Mouse (Mus musculus) adrenal gland, postnatal 36 days (tissue): ENCODE measurements at regions not wholly inside any gene's neighbourhood (a gene's known extent, or its start where the extent isn't known, plus 50 kb on each side); places are given as distances from the start of the nearest gene placed in this dataset.

Experiments used
- DNase-seq, 2 experiments: peaks; one replicate each; pipeline ENCODE4 v3.0.0; 2021; ENCODE audit warnings: mixed read lengths in 1 of 2

DNA sequence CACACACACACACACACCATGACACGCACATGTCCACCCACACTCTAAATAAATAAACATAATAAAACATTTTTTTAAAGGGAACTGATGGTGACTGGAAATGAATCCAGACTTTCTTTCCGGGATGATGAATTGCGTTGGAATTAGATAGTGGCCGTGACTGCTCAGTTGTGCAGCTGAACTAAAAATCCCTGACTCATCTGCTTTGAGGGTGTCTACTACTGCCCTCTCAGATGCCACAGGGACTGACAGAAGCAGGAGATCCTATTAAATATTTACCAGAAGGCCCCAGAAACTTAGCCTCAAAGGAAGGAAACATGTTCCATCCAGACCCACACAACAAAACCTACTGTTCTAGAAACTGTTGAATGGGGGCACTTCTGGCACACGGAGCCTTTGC, 65.7 kb downstream of the Polr2m start:
- DNase-seq = no peak

GRCm38 (mm10) chr9:71418531-71418930, 67.2 kb downstream of the Polr2m start:
- DNase-seq = no peak

GRCm38 (mm10) chr9:71417248-71417647, 68.5 kb downstream of the Polr2m start:
- no peak for DNase-seq

DNA sequence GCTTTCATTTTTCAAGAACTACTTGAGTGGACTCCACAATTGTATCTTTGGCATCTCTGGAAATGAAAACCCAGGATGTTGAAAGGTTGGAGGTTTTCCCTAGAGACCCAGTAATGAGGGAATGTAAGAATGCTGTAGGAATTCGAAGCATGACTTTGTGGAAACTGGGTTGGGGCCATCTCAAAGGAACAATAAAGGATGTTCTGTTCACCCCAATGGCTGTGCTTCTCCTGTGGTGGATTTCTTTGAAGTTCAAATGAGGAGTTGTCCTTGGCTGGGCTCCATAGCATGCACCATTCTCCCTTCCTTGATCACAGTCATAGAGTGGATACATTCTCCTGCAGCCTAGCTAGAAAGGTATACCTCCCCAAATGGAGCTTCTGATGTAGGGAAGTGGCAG, 74.6 kb downstream of the Polr2m start:
- no peak for DNase-seq

DNA sequence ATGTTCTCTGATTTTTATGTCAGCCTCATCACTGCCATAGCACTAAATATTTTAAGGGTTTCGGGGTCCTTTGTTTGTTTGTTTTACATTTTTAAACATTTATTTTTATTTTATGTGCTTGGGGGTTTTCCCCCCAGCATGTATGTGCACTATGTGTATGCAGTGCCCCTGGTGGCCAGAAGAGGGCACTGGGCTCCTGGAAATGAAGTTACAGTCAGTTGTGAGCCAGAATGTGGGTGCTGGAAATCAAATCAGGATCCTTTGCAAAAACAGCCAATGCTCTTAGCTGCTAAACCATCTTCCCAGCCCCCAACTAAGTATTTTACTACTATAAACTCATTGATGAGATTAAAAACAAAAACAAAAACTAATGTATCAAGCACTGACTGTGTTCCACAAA, 75.8 kb downstream of the Polr2m start:
- no peak for DNase-seq

GRCm38 (mm10) chr9:71408946-71409345, 76.8 kb downstream of the Polr2m start:
- no peak for DNase-seq

GRCm38 (mm10) chr9:71404396-71405135, 81.2 kb downstream of the Polr2m start:
- DNase-seq = no peak

DNA sequence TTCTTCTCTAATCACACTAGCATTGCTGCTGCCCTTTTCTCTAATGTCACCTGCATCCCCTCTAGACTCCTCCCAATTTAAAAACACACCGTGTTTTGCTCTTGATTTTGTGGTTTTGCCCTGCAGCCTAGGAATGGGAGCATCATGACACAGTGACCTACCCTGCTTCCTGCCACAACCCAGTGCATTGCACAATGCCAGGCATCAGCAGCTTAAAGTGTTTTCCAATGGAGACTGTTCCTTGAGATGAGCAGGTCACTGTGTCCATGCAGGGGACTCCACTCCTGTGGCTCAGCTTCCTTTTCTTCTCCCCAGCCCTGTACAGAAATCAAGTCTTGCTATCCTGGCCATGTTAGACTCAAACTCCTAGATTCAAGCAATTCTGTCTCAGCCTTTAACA, 84.1 kb downstream of the Polr2m start:
- DNase-seq = no peak

DNA sequence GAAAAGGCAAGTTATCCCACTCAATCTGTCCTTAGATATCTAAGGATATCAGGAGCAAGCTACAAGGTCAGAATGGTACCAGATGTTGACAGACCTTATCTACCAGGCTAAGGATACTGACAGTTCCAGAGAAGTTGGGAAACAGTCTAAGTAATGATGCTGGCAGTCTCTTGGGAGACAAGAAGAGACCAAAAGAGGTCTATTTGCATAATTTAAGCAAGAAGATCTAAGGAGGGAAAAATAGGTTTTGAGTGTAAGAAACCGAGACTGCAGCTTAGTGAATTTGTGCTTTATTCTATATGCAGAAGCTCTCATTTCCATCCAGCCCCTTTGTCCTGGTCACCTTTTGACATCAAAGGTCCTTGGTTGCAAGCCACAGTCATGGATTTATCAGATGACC, 86.4 kb downstream of the Polr2m start:
- DNase-seq = no peak

- no peak for DNase-seq
Measured at GRCm38 (mm10) chr9:71396784-71397183, 89.0 kb downstream of the Polr2m start.

- DNase-seq = no peak
Measured at GRCm38 (mm10) chr9:71390221-71390620, 95.5 kb downstream of the Polr2m start.

GRCm38 (mm10) chr9:71387426-71387825, 98.3 kb downstream of the Polr2m start:
- no peak for DNase-seq

DNA sequence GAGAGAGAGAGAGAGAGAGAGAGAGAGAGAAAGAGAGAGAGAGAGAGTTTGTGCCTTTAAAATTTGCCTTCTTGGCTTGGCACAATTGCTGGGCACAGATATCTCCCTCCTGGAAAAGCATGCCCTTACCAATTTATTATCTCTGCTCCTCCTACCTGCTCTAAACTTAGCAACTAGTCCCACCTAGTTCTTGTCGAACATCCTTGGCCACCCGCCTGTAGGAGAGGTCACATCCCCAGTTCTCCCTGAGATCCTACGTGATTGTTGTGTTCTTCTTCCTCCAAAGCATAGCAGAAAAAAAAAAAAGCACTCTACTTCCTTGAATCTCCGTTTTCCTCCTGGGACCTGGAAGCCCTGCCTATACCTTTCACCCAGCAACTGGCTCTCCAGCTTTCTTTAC, 101.8 kb downstream of the Polr2m start:
- DNase-seq = no peak

GRCm38 (mm10) chr9:71379731-71380250, 105.9 kb downstream of the Polr2m start:
- no peak for DNase-seq

GRCm38 (mm10) chr9:71369760-71370159, 116.0 kb downstream of the Polr2m start:
- no peak for DNase-seq

DNA sequence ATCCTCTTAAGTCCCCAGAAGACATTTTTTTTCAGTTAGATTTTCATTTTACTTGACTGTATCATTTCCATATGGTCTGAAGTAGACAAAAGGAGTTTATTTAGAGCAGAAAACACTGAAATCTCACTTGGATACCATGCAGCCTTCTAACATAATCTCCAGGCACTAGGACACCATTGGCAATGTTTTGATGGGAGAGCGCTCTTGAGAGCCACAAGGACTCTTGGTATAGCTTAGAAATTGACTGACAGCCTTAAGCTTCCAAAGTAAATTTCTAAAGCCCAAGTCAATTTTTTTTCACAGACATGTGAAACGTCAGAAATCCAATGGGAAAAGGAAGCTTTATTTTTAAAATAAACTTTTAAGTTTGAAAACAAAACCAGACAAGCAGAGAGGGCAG, 116.5 kb downstream of the Polr2m start:
- no peak for DNase-seq

- no peak for DNase-seq
Measured at GRCm38 (mm10) chr9:71366573-71366972, 119.2 kb downstream of the Polr2m start.

- DNase-seq = peak; percentile 45 to 53
Measured at GRCm38 (mm10) chr9:71365177-71365738, 120.5 kb downstream of the Polr2m start.

DNA sequence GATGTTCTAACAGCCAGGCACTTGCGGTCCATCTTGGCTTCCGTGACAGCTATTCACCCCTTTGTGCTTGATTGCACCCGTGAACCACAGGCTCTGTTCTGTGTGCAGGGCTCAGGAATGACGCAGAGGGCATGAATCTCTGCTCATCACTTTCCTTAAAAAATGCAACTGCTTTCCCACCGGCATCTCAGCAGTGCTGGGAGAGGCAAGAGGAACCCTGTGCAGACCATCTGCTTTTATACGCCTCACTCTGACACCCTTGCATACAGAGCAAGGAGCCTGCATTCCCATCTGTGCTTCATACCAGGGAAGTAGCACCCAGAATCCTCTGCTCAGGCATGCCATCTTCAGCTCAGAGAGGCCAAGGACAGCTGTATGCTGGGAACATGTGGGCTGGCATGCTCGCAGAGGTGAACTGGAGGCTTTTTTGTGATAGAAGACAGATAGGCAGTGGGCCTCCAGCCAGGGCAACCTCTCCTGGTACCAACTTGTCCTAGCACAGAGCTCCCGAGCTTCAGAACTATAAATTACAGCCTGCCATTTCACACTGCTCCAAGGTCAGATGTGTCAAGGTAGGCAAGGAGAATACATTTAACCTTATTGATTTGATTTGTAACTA, 121.6 kb downstream of the Polr2m start:
- DNase-seq = peak; percentile 48 to 61

- DNase-seq = no peak
Measured at GRCm38 (mm10) chr9:71362401-71362800, 123.3 kb downstream of the Polr2m start.

- DNase-seq = no peak
Measured at GRCm38 (mm10) chr9:71361961-71362360, 123.8 kb downstream of the Polr2m start.

DNA sequence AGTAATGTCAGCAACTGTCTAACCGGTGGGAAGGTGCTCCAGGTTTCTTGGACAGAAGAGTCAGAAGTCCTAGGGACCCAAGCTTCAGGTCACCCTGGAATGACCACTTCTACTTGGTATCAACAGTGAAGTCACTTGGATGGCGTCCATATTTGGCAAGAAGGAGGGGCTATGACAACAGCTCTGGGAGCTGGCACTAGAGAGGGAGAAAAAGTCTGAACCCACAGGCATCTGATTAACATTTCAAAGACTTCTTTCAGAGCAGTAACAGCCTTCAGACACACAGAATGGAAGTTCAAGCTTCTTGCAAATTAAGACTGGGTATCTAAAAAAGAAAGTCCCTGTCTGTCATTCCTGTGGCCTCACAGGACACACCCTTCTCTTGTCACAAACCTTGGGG, 124.4 kb downstream of the Polr2m start:
- DNase-seq = peak in 1 of 2 experiments; percentile 11

GRCm38 (mm10) chr9:71360676-71361075, 125.1 kb downstream of the Polr2m start:
- no peak for DNase-seq
